Mouse (Mus musculus): ENCODE measurements around the gene Msi2.

- TF ChIP-seq CTCF (IDR thresholded peaks at IDR 0.05; ENCODE audit: control insufficient read depth, insufficient read depth, low read length) (peak; percentile 20; the same call in 1 of the 2 replicates), POLR2A (IDR thresholded peaks at IDR 0.05; ENCODE audit: borderline replicate concordance, control insufficient read depth, low read depth, low read length) (no peak)
These were observed 72.5 kb downstream of the Msi2 start for GRCm38 (mm10) chr11:88645821-88646220.
